Mouse (Mus musculus) R1 (cell line): ENCODE measurements around the gene Pde4d.

Experiments
- DNase-seq: peaks from one replicate; pipeline ENCODE4 v3.0.0-alpha.2; 2018; ENCODE audit warnings: low read depth, low spot score

Pde4d gene

GRCm38 (mm10) chr13:108599186-108599900 is 149.6 kb downstream of the Pde4d start:
- no peak for DNase-seq

- no peak for DNase-seq
These were observed 151.3 kb downstream of the Pde4d start for GRCm38 (mm10) chr13:108601021-108601420.

- no peak for DNase-seq
These were observed 153.8 kb downstream of the Pde4d start for GRCm38 (mm10) chr13:108603502-108603901.

GRCm38 (mm10) chr13:108604213-108604612 is 154.5 kb downstream of the Pde4d start:
- DNase-seq, result no peak

- DNase-seq, result no peak
These were observed 168.5 kb downstream of the Pde4d start for GRCm38 (mm10) chr13:108618207-108618606.

- no peak for DNase-seq
These were observed 172.9 kb downstream of the Pde4d start for GRCm38 (mm10) chr13:108622681-108623080.

- no peak for DNase-seq
These were observed 174.2 kb downstream of the Pde4d start for GRCm38 (mm10) chr13:108623929-108624328.

GRCm38 (mm10) chr13:108626166-108626565 is 176.4 kb downstream of the Pde4d start:
- DNase-seq, result no peak

- no peak for DNase-seq
These were observed 178.8 kb downstream of the Pde4d start for GRCm38 (mm10) chr13:108628501-108628900.

GRCm38 (mm10) chr13:108630576-108630975 is 180.8 kb downstream of the Pde4d start:
- DNase-seq, result no peak

- no peak for DNase-seq
These were observed 181.5 kb downstream of the Pde4d start for GRCm38 (mm10) chr13:108631222-108631621.

GRCm38 (mm10) chr13:108636526-108636925 is 186.8 kb downstream of the Pde4d start:
- no peak for DNase-seq

- DNase-seq, result no peak
These were observed 192.5 kb downstream of the Pde4d start for GRCm38 (mm10) chr13:108642259-108642658.

- DNase-seq, result no peak
These were observed 197.1 kb downstream of the Pde4d start for GRCm38 (mm10) chr13:108646801-108647200.

GRCm38 (mm10) chr13:108647239-108647638 is 197.5 kb downstream of the Pde4d start:
- DNase-seq, result no peak

GRCm38 (mm10) chr13:108654026-108654723 is 204.4 kb downstream of the Pde4d start:
- no peak for DNase-seq

- DNase-seq, result no peak
These were observed 216.8 kb downstream of the Pde4d start for GRCm38 (mm10) chr13:108666579-108666978.

- DNase-seq, result no peak
These were observed 217.3 kb downstream of the Pde4d start for GRCm38 (mm10) chr13:108667077-108667476.

- no peak for DNase-seq
These were observed 227.3 kb downstream of the Pde4d start for GRCm38 (mm10) chr13:108677056-108677455.

GRCm38 (mm10) chr13:108683018-108683417 is 233.3 kb downstream of the Pde4d start:
- no peak for DNase-seq

GRCm38 (mm10) chr13:108685817-108686216 is 236.1 kb downstream of the Pde4d start:
- no peak for DNase-seq

GRCm38 (mm10) chr13:108686262-108686661 is 236.5 kb downstream of the Pde4d start:
- DNase-seq, result no peak

- no peak for DNase-seq
These were observed 237.1 kb downstream of the Pde4d start for GRCm38 (mm10) chr13:108686807-108687206.
